Mouse (Mus musculus) erythroblast, embryonic 14.5 days (primary cell): ENCODE measurements at regions not wholly inside any gene's neighbourhood (a gene's known extent, or its start where the extent isn't known, plus 50 kb on each side); places are given as distances from the start of the nearest gene placed in this dataset.

Experiments used
- GATA1 ChIP-seq: IDR thresholded peaks from 2 replicates; pipeline ENCODE4 v1.6.1; 2012; ENCODE audit warnings: low read length, inconsistent platforms, mixed read lengths
- TAL1 ChIP-seq: IDR thresholded peaks from 3 replicates; pipeline ENCODE4 v1.6.1; 2012; ENCODE audit warnings: low read length, inconsistent platforms, mixed read lengths

GRCm38 (mm10) chr1:35202551-35202950 is 352.8 kb downstream of the Plekhb2 start:
- TF ChIP-seq TAL1 (no peak), GATA1 (no peak)
